Mouse (Mus musculus) cerebellum, postnatal 14 days (tissue): Measurements from ENCODE around the gene Cdh15.

Experiments
- DNase-seq, 2 experiments: peaks; one replicate each; pipeline ENCODE4 v3.0.0; 2021; ENCODE audit warnings: mixed read lengths in 2 of 2

The Cdh15 gene

GRCm38 (mm10) chr8:122844161-122844560 lies 3.6 kb upstream of the Cdh15 start:
- DNase-seq, result no peak

GRCm38 (mm10) chr8:122845662-122846061 lies 2.1 kb upstream of the Cdh15 start:
- DNase-seq, result peak in 1 of 2 experiments; percentile 55

- DNase-seq, result peak in 1 of 2 experiments; percentile 51
These were observed 1.6 kb downstream of the Cdh15 start for GRCm38 (mm10) chr8:122849152-122849910.

GRCm38 (mm10) chr8:122850641-122851240 lies 3.0 kb downstream of the Cdh15 start:
- peak; percentile 53 to 54 for DNase-seq

- DNase-seq, result peak; percentile 87 to 92
These were observed 4.2 kb downstream of the Cdh15 start for GRCm38 (mm10) chr8:122851692-122852545.

GRCm38 (mm10) chr8:122852546-122852905 lies 4.8 kb downstream of the Cdh15 start:
- no peak for DNase-seq

- DNase-seq, result peak; percentile 86 to 87
These were observed 5.6 kb downstream of the Cdh15 start for GRCm38 (mm10) chr8:122853340-122853771.

GRCm38 (mm10) chr8:122854388-122854787 lies 6.6 kb downstream of the Cdh15 start:
- DNase-seq, result peak in 1 of 2 experiments; percentile 44

GRCm38 (mm10) chr8:122855123-122855522 lies 7.4 kb downstream of the Cdh15 start:
- no peak for DNase-seq

- no peak for DNase-seq
These were observed 8.5 kb downstream of the Cdh15 start for GRCm38 (mm10) chr8:122856288-122856687.

GRCm38 (mm10) chr8:122859843-122860242 lies 12.1 kb downstream of the Cdh15 start:
- no peak for DNase-seq

- DNase-seq, result no peak
These were observed 17.0 kb downstream of the Cdh15 start for GRCm38 (mm10) chr8:122864719-122865129.

GRCm38 (mm10) chr8:122865441-122865840 lies 17.7 kb downstream of the Cdh15 start:
- peak in 1 of 2 experiments; percentile 52 for DNase-seq

GRCm38 (mm10) chr8:122866231-122866630 lies 18.5 kb downstream of the Cdh15 start:
- DNase-seq, result no peak

- peak in 1 of 2 experiments; percentile 54 for DNase-seq
These were observed 20.2 kb downstream of the Cdh15 start for GRCm38 (mm10) chr8:122867982-122868381.

GRCm38 (mm10) chr8:122870377-122870863 lies 22.7 kb downstream of the Cdh15 start:
- DNase-seq, result peak; percentile 70 to 76

- no peak for DNase-seq
These were observed 23.9 kb downstream of the Cdh15 start for GRCm38 (mm10) chr8:122871663-122872062.

GRCm38 (mm10) chr8:122873171-122873570 lies 25.4 kb downstream of the Cdh15 start:
- DNase-seq, result peak; percentile 77 to 78

GRCm38 (mm10) chr8:122875186-122875585 lies 27.4 kb downstream of the Cdh15 start:
- DNase-seq, result no peak

GRCm38 (mm10) chr8:122878231-122878630 lies 30.5 kb downstream of the Cdh15 start:
- DNase-seq, result no peak

GRCm38 (mm10) chr8:122880302-122880701 lies 32.5 kb downstream of the Cdh15 start:
- peak; percentile 73 to 74 for DNase-seq

- DNase-seq, result no peak
These were observed 35.9 kb downstream of the Cdh15 start for GRCm38 (mm10) chr8:122883671-122884070.

- no peak for DNase-seq
These were observed 43.7 kb downstream of the Cdh15 start for GRCm38 (mm10) chr8:122891440-122891839.
